Mouse (Mus musculus) heart, embryonic 13.5 days (tissue): ENCODE measurements at regions not wholly inside any gene's neighbourhood (a gene's known extent, or its start where the extent isn't known, plus 50 kb on each side); places are given as distances from the start of the nearest gene placed in this dataset.
"Not testable (repeated sequence)": the region's sequence is repeated elsewhere in the genome, so short reads cannot be mapped to it uniquely, and the experiment has no call there.

Source experiments
- ATAC-seq: fragments of 200-750 bp; cut with Nextera tagmentation; 2 replicates; pipeline ENCODE4 v1.8.0; 2017; ENCODE audit warnings: moderate TSS enrichment; ENCODE audit not compliant: insufficient number of reproducible peaks, low FRiP score, low TSS enrichment; ENCODE audit errors: extremely low read depth
- H3K27ac ChIP-seq: fragments of 300-500 bp; sonication (generic); replicated peaks from 2 replicates; pipeline ENCODE4 v1.5.1; 2015; ENCODE audit warnings: moderate library complexity, mild to moderate bottlenecking, inconsistent platforms
- H3K27me3 ChIP-seq: fragments of 300-500 bp; sonication (generic); replicated peaks from 2 replicates; pipeline ENCODE4 v1.6.1; 2015; ENCODE audit warnings: mild to moderate bottlenecking, inconsistent platforms
- H3K36me3 ChIP-seq: fragments of 300-500 bp; sonication (generic); 2 replicates; pipeline ENCODE4 v1.6.1; 2015; ENCODE audit warnings: mild to moderate bottlenecking, inconsistent platforms
- H3K4me1 ChIP-seq: fragments of 300-500 bp; sonication (generic); 2 replicates; pipeline ENCODE4 v1.6.1; 2015; ENCODE audit warnings: inconsistent platforms
- H3K4me2 ChIP-seq: fragments of 300-500 bp; sonication (generic); 2 replicates; pipeline ENCODE4 v1.6.1; 2015; ENCODE audit warnings: inconsistent platforms, mild to moderate bottlenecking, moderate library complexity
- H3K4me3 ChIP-seq: fragments of 300-500 bp; sonication (generic); 2 replicates; pipeline ENCODE4 v1.5.1; 2015; ENCODE audit warnings: moderate library complexity, mild to moderate bottlenecking, inconsistent platforms
- H3K9ac ChIP-seq: fragments of 300-500 bp; sonication (generic); 2 replicates; pipeline ENCODE4 v1.6.1; 2015; ENCODE audit warnings: inconsistent platforms, mild to moderate bottlenecking, moderate library complexity
- H3K9me3 ChIP-seq: fragments of 300-500 bp; sonication (generic); 2 replicates; pipeline ENCODE4 v1.6.1; 2016; ENCODE audit warnings: inconsistent platforms
- WGBS: fragments of 180-500 bp; shearing (Covaris S2); methylation state at CpG from one replicate; pipeline ENCODE4 v1.1.7; 2015; ENCODE audit warnings: mixed read lengths; 5-methylcytosine and 5-hydroxymethylcytosine counted together

GRCm38 (mm10) chrX:159073533-159073932 is 136.6 kb upstream of the Rps6ka3 start:
- no peaks in the 10 kb centered on the region for H3K9me3 ChIP-seq
- H3K27ac ChIP-seq, result peak overlapping the region; percentile 45; the same call in 1 of the 2 replicates
- no peaks in the 10 kb centered on the region for H3K36me3 ChIP-seq
- H3K4me3 ChIP-seq, result no peak overlapping the region
- 0 out of 2 replicates have a peak, but pooled peaks cover 4% of the 10 kb centered on the region for H3K4me1 ChIP-seq
- H3K27me3 ChIP-seq, result no peaks in the 10 kb centered on the region
- no peak for ATAC-seq
- H3K9ac ChIP-seq, result no peak overlapping the region
- no peak overlapping the region for H3K4me2 ChIP-seq

GRCm38 (mm10) chrX:159080508-159080907 is 129.6 kb upstream of the Rps6ka3 start:
- H3K4me1 ChIP-seq, result no peaks in the 10 kb centered on the region
- no peaks in the 10 kb centered on the region for H3K27me3 ChIP-seq
- 73% methylated on average over 2 of the region's 2 CpGs for WGBS
- no peaks in the 10 kb centered on the region for H3K36me3 ChIP-seq
- H3K9me3 ChIP-seq, result no peaks in the 10 kb centered on the region
- no peak overlapping the region for H3K9ac ChIP-seq
- no peak overlapping the region for H3K4me3 ChIP-seq
- no peak overlapping the region for H3K4me2 ChIP-seq
- ATAC-seq, result no peak
- no peak overlapping the region for H3K27ac ChIP-seq

- not testable (repeated sequence) for H3K27ac ChIP-seq, H3K4me3 ChIP-seq, H3K4me1 ChIP-seq, H3K4me2 ChIP-seq, ATAC-seq, H3K36me3 ChIP-seq, H3K9ac ChIP-seq, H3K27me3 ChIP-seq, H3K9me3 ChIP-seq
- 82% methylated on average over 6 of the region's 6 CpGs for WGBS
These were observed 99.5 kb upstream of the Rps6ka3 start for GRCm38 (mm10) chrX:159110651-159111050.

- ATAC-seq, result no peak
These were observed 93.9 kb upstream of the Rps6ka3 start for GRCm38 (mm10) chrX:159116210-159116609.

GRCm38 (mm10) chrX:159140554-159140953 is 69.6 kb upstream of the Rps6ka3 start:
- Histone ChIP-seq H3K9ac (no peak overlapping the region), H3K4me3 (no peak overlapping the region), H3K4me2 (no peak overlapping the region), H3K27ac (no peak overlapping the region), H3K4me1 (no peaks in the 10 kb centered on the region), H3K27me3 (no peaks in the 10 kb centered on the region), H3K36me3 (no peaks in the 10 kb centered on the region), H3K9me3 (no peaks in the 10 kb centered on the region)
- 50% methylated on average over 4 of the region's 4 CpGs for WGBS
- ATAC-seq, result no peak

More at GRCm38 (mm10) chrX:159116210-159116609, 93.9 kb upstream of the Rps6ka3 start:
- no peaks in the 10 kb centered on the region for H3K9me3 ChIP-seq
- no peaks in the 10 kb centered on the region for H3K27me3 ChIP-seq
- no peaks in the 10 kb centered on the region for H3K4me1 ChIP-seq
- H3K4me2 ChIP-seq, result no peak overlapping the region
- no peak overlapping the region for H3K9ac ChIP-seq
- H3K36me3 ChIP-seq, result no peaks in the 10 kb centered on the region
- H3K4me3 ChIP-seq, result no peak overlapping the region
- no peak overlapping the region for H3K27ac ChIP-seq

GRCm38 (mm10) chrX:159143278-159143677 is 66.8 kb upstream of the Rps6ka3 start:
- WGBS, result 77% methylated on average over 4 of the region's 4 CpGs

GRCm38 (mm10) chrX:159144674-159145073 is 65.4 kb upstream of the Rps6ka3 start:
- H3K27ac ChIP-seq, result no peak overlapping the region
- no peak overlapping the region for H3K4me2 ChIP-seq
- ATAC-seq, result no peak
- no peak overlapping the region for H3K9ac ChIP-seq
- H3K36me3 ChIP-seq, result no peaks in the 10 kb centered on the region
- H3K4me1 ChIP-seq, result no peaks in the 10 kb centered on the region
- WGBS, result 67% methylated on average over 3 of the region's 3 CpGs
- no peaks in the 10 kb centered on the region for H3K9me3 ChIP-seq
- H3K27me3 ChIP-seq, result no peaks in the 10 kb centered on the region
- no peak overlapping the region for H3K4me3 ChIP-seq

More at GRCm38 (mm10) chrX:159143278-159143677, 66.8 kb upstream of the Rps6ka3 start:
- no peaks in the 10 kb centered on the region for H3K27me3 ChIP-seq
- H3K36me3 ChIP-seq, result no peaks in the 10 kb centered on the region
- H3K4me2 ChIP-seq, result no peak overlapping the region
- no peaks in the 10 kb centered on the region for H3K4me1 ChIP-seq
- H3K9me3 ChIP-seq, result no peaks in the 10 kb centered on the region
- H3K9ac ChIP-seq, result no peak overlapping the region
- no peak overlapping the region for H3K27ac ChIP-seq
- no peak overlapping the region for H3K4me3 ChIP-seq
- ATAC-seq, result no peak

- H3K36me3 ChIP-seq, result no peaks in the 10 kb centered on the region
- H3K9ac ChIP-seq, result no peak overlapping the region
- WGBS, result 25% methylated on average over 4 of the region's 4 CpGs
- H3K27ac ChIP-seq, result no peak overlapping the region
- no peak overlapping the region for H3K4me2 ChIP-seq
- no peak for ATAC-seq
- no peak overlapping the region for H3K4me3 ChIP-seq
- H3K27me3 ChIP-seq, result no peaks in the 10 kb centered on the region
- no peaks in the 10 kb centered on the region for H3K4me1 ChIP-seq
- no peaks in the 10 kb centered on the region for H3K9me3 ChIP-seq
These were observed 64.9 kb upstream of the Rps6ka3 start for GRCm38 (mm10) chrX:159145212-159145611.

- 0 out of 2 replicates have a peak, but pooled peaks cover 4% of the 10 kb centered on the region for H3K4me1 ChIP-seq
- no peaks in the 10 kb centered on the region; the same call in 1 of the 2 replicates for H3K9me3 ChIP-seq
- 54% methylated on average over 5 of the region's 5 CpGs for WGBS
- no peaks in the 10 kb centered on the region for H3K27me3 ChIP-seq
- no peak overlapping the region for H3K4me2 ChIP-seq
- H3K4me3 ChIP-seq, result no peak overlapping the region
- no peak for ATAC-seq
- H3K36me3 ChIP-seq, result no peaks in the 10 kb centered on the region
- no peak overlapping the region for H3K27ac ChIP-seq
- no peak overlapping the region for H3K9ac ChIP-seq
These were observed 54.3 kb upstream of the Rps6ka3 start for GRCm38 (mm10) chrX:159155786-159156185.

GRCm38 (mm10) chrX:159156976-159157375 is 53.1 kb upstream of the Rps6ka3 start:
- no peaks in the 10 kb centered on the region for H3K27me3 ChIP-seq
- H3K4me2 ChIP-seq, result no peak overlapping the region
- H3K9me3 ChIP-seq, result no peaks in the 10 kb centered on the region; the same call in 1 of the 2 replicates
- H3K36me3 ChIP-seq, result no peaks in the 10 kb centered on the region
- 0 out of 2 replicates have a peak, but pooled peaks cover 4% of the 10 kb centered on the region for H3K4me1 ChIP-seq
- H3K4me3 ChIP-seq, result no peak overlapping the region
- H3K27ac ChIP-seq, result no peak overlapping the region
- 62% methylated on average over 4 of the region's 4 CpGs for WGBS
- no peak overlapping the region for H3K9ac ChIP-seq
- ATAC-seq, result no peak

- Histone ChIP-seq H3K27ac (no peak overlapping the region), H3K36me3 (no peaks in the 10 kb centered on the region), H3K4me1 (0 out of 2 replicates have a peak, but pooled peaks cover 4% of the 10 kb centered on the region), H3K9me3 (no peaks in the 10 kb centered on the region; the same call in 1 of the 2 replicates), H3K4me3 (no peak overlapping the region), H3K4me2 (no peak overlapping the region), H3K27me3 (no peaks in the 10 kb centered on the region), H3K9ac (no peak overlapping the region)
- ATAC-seq, result no peak
- 72% methylated on average over 2 of the region's 2 CpGs for WGBS
These were observed 50.4 kb upstream of the Rps6ka3 start for GRCm38 (mm10) chrX:159159727-159160126.
